Mouse (Mus musculus): ENCODE measurements around the gene Macf1.
"Not testable (repeated sequence)": the region's sequence is repeated elsewhere in the genome, so short reads cannot be mapped to it uniquely, and the experiment has no call there.

The Macf1 gene

GRCm38 (mm10) chr4:123633370-123633769 is 50.8 kb downstream of the Macf1 start:
- DNase-seq: peak; percentile 50 to 63

GRCm38 (mm10) chr4:123632116-123632515 is 52.0 kb downstream of the Macf1 start:
- DNase-seq: not testable (repeated sequence)

GRCm38 (mm10) chr4:123631654-123632053 is 52.5 kb downstream of the Macf1 start:
- no peak for DNase-seq

- no peak for DNase-seq
Measured at GRCm38 (mm10) chr4:123627683-123628082, 56.5 kb downstream of the Macf1 start.

- no peak for DNase-seq
Measured at GRCm38 (mm10) chr4:123625332-123626072, 58.7 kb downstream of the Macf1 start.

GRCm38 (mm10) chr4:123624438-123624837 is 59.7 kb downstream of the Macf1 start:
- no peak for DNase-seq

- DNase-seq: peak; percentile 79 to 83
Measured at GRCm38 (mm10) chr4:123623742-123624151, 60.4 kb downstream of the Macf1 start.

- DNase-seq: no peak
Measured at GRCm38 (mm10) chr4:123621732-123622131, 62.4 kb downstream of the Macf1 start.

GRCm38 (mm10) chr4:123617727-123618389 is 66.3 kb downstream of the Macf1 start:
- no peak for DNase-seq

GRCm38 (mm10) chr4:123616971-123617370 is 67.2 kb downstream of the Macf1 start:
- DNase-seq: no peak

- no peak for DNase-seq
Measured at GRCm38 (mm10) chr4:123616501-123616900, 67.7 kb downstream of the Macf1 start.

GRCm38 (mm10) chr4:123613309-123613947 is 70.7 kb downstream of the Macf1 start:
- no peak for DNase-seq

GRCm38 (mm10) chr4:123611940-123612339 is 72.2 kb downstream of the Macf1 start:
- DNase-seq: no peak

- no peak for DNase-seq
Measured at GRCm38 (mm10) chr4:123611241-123611640, 72.9 kb downstream of the Macf1 start.

- DNase-seq: no peak
Measured at GRCm38 (mm10) chr4:123607174-123607573, 77.0 kb downstream of the Macf1 start.

GRCm38 (mm10) chr4:123605948-123606347 is 78.2 kb downstream of the Macf1 start:
- DNase-seq: no peak

GRCm38 (mm10) chr4:123605309-123605708 is 78.9 kb downstream of the Macf1 start:
- DNase-seq: no peak

GRCm38 (mm10) chr4:123602700-123603261 is 81.4 kb downstream of the Macf1 start:
- no peak for DNase-seq

- no peak for DNase-seq
Measured at GRCm38 (mm10) chr4:123601036-123601435, 83.1 kb downstream of the Macf1 start.

- no peak for DNase-seq
Measured at GRCm38 (mm10) chr4:123598519-123599228, 85.5 kb downstream of the Macf1 start.

- DNase-seq: no peak
Measured at GRCm38 (mm10) chr4:123594381-123594806, 89.8 kb downstream of the Macf1 start.

- no peak for DNase-seq
Measured at GRCm38 (mm10) chr4:123593664-123594063, 90.5 kb downstream of the Macf1 start.

- DNase-seq: peak; percentile 31 to 37
Measured at GRCm38 (mm10) chr4:123592046-123592445, 92.1 kb downstream of the Macf1 start.
